Mouse (Mus musculus) kidney, adult 8-10 months (tissue): ENCODE measurements around the gene Ank3.
A peak's percentile ranks its signal among the peaks of the same experiment; 100 is the strongest.

Source experiments
- DNase-seq, 2 experiments: peaks; one replicate each; pipeline ENCODE4 v3.0.0; 2022

Gene Ank3

DNA sequence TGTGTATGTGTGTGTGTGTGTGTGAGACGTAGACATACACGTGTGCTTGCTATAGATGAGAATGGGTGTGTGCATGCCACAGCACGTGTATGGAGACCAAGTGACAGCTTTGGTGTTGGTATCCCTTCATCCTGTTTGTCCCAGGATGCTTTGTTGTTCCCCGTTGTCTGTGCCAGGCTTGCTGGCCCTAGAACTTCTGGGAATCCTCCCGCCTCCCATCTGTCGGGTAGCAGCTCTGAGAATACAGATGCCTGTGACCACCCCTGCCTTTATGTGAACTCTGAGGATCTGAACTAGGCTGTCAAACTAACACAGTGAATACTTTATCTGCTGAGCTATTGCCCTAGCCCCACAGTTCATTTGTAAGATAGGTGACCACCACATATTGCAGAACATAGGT is 330.3 kb downstream of the Ank3 start:
- DNase-seq = no peak

DNA sequence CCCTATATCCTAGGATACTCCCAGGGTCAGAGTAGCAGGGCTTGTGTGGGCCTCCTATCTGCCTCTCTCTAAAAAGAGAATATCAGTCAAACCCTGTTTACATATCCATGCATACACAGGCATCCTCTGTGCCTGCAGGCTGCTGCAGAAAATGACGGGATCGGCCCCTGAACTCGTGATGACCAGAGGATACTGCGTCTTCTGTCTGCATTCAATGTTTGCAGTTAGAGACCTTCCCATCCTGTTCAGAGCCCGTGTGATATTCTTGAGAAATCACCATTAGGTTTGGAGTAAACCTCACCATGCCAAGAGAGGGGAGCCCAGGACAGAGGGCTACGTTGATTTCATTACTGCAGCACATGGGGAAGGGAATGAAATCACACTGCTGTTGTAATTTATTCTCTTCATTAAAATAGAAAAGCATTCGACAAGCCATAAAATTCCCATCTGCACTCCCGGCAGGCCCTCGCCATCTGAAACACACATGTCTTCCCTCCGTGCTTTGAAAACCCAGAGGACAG is 331.8 kb downstream of the Ank3 start:
- no peak for DNase-seq

DNA sequence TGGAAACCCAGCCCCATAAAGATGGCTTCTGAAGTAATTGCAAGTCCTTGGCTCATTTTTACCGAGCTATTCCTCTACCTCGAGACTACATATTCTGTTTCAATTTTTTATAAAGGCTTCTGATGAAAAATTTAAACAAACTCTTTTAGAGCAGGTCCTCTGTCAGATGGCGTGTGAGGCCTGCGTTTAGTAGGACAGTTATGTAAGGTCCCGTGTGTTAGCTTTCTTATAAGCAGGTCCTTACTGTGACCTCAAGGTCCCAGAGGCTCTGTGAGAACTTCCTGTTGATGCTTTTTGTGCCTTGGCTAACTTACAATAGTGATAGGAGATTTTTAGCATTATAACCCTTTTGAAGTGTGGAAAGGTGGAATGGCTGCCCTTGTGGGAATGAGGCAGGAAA is 332.8 kb downstream of the Ank3 start:
- DNase-seq = no peak

DNA sequence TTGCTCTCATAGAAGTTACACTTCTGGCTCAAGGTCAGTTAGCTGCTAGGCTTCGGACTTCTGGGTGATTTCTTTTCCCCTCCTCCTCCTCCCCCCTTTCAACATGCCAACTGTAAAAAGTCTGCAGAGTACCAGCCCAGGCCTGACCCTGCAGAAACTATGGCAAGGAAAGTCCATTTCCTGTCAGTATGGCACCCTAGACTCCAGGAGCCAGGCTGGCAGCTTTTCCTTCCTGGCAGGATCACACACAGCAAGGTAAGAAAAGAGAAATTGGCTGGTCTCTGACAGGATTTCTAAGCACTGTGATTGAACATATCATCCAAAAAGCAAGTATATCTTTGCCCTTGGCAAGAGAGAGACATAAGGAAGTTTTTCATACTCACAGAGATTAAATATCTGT is 333.3 kb downstream of the Ank3 start:
- DNase-seq = no peak

DNA sequence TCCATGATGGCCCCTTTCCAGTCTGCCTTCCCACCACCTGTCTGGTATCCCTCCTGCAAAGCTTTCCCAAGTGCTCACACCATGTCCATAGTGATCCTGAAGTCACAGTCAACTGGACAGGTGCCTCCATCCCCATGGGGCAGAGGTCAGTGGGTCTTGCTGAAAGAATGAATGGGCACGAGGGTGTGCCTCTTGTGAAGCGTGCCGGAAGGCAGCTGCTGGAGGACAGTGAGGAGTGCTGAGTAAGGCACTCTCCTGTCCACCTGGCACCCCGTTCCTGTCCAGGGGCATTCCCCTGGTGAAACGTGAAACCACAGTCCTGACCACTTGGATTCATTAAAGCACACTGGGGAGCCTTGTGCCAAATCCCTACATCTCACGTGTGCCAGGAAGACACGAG is 337.7 kb downstream of the Ank3 start:
- peak; percentile 22 to 23 for DNase-seq

DNA sequence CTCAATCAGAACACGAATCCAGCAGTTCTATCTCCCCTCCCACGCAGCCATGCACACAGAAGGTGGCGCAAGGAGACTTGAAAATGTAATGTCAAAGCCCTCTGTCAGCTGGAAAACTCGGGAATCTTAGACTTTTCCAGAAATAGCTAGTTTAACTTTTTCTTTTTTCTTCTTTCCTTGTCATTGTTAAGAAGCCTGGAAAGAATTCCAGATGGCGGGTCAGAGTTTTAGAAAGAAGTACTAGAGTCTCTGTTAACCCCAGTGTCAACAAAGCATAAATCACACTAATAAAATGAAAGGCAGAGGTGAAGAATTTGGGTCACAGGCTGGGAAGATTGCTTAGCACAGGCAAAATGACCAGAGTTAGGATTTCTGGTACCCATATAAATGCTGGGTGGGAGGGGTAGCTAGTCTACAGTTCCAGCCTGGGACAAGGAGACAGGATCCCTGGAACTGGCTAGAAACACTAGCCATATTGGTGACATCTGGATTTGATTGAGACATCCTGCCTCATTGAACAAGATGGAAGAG is 340.2 kb downstream of the Ank3 start:
- DNase-seq = peak in 1 of 2 experiments; percentile 54

DNA sequence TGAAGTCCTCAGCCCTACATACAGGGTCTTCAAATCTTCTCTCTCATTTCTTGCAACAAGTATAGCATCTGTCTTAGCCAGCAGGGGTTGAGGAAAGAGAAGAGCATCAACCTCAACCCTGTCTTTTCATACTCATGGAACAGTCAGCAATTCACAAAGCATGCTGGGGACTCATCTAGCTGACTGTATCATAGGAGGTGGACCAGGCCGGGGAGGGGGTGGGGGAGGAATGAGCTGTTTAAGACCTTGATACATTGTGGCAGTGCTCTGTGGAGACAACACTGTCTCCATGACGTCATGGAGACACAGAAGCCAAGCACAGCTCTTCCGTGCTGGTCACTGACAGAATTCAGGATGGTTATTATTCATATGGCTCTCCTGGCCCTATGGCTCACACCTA is 344.0 kb downstream of the Ank3 start:
- no peak for DNase-seq

DNA sequence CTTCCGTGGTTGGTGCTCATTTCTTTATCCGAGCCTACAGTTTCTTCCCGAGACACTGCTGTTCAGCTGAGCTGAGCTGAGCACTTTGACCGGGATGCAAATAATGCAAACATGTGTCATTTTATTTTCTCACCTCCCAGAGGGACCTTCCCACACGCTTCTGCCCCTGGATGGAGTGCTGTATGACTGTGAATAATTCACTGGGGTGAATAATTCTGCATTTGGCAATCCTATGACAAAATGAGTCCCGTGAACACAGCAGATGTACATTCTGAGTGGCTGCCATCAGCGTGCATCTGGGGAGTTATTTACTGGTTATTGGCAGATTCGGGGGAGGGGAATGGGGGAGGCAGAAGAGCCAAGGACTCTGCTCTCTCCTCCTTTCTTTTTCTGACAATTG is 345.6 kb downstream of the Ank3 start:
- DNase-seq = no peak

DNA sequence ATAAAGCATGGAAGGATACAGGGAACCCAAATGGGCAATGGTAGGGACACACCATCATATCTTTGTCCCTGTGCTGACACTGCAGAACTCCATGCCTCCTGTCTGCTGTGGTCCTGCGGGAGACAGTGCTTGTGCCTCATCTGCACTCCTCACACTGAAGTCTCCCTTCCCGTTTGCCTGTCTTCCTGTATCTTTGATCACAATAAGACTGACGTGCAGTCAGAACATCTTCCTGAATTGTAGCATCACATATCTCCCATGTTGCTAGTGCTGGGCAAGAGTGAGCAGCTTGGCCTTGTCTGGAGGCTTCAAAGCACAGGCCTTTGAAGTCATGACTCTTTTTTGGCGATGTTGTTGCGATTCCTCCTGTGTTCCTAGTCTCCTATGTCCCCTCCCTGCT is 346.3 kb downstream of the Ank3 start:
- no peak for DNase-seq

DNA sequence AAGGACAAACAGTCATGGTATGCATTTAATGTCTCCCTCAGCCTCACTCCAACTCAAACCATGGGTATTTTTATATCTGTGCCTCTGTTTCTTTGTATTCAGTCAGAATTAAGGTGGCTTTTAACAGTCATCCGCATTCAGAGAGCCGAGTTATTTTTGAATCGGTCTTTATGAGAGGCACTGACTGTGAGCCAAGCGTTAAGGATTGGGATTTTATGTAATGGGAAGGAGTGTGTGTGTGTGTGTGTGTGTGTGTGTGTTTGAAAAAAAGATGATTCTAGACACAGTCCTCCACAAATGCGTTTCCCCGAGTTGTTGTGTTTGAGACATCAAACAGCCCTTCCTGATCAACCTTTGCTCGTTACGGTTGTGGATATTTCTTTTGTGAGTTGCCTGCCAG is 347.7 kb downstream of the Ank3 start:
- no peak for DNase-seq

DNA sequence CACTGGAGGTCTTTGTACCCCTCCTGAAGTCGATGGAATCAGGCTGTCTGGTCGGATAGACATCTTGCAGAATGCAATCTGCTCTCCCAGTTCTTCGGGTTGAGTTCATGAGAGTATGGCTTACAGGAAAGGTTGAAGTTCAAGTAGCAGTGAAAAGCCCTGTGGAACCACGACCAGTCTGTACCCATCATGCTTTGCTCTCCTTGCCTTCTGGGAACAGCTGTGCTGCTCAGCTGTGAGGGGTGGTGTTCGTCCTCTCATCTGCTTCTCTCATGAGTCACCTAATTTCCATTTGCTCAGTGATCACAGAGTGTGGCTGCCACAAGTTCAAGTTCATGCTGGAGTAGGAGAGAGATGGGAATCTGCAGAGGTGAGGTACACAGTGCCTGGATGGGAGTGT is 348.2 kb downstream of the Ank3 start:
- no peak for DNase-seq

DNA sequence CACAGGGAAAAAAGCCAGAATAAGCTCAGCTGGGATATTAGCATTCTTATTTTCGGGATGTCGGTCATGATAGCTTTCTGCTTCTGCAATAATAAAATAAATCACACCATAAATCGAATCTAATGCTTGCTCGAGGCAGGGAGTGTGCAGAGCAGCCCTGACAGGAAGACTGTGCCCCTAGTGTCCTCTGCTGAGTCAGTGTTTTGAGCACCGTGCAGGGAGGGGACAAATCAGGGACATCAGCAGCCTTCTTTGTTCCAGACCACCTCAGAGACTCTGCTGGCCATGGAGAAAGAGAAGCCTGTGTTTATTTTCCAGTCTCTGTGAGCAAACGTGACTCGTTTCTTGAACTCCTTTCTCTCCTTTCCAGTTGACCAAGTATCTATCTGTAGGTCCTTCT is 352.8 kb downstream of the Ank3 start:
- no peak for DNase-seq

DNA sequence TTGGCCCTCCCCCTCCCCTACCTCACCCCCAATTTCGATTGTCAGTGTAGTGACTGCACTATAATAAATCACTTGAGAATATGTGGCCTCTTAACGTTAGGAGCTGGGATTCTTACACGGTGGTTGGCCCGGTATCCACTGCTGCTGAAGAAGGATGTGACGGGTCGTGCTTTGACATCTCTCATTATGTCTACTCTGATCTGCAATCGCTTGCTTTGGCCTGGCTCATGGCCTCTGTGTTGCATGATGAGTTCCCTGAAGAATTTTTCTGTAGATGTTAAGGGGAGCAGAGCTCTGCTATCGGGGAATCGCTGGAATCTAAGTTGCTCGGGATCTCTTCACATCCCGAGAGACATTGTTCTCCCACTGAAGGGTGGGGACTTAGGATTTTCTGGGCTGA is 354.9 kb downstream of the Ank3 start:
- DNase-seq = no peak

DNA sequence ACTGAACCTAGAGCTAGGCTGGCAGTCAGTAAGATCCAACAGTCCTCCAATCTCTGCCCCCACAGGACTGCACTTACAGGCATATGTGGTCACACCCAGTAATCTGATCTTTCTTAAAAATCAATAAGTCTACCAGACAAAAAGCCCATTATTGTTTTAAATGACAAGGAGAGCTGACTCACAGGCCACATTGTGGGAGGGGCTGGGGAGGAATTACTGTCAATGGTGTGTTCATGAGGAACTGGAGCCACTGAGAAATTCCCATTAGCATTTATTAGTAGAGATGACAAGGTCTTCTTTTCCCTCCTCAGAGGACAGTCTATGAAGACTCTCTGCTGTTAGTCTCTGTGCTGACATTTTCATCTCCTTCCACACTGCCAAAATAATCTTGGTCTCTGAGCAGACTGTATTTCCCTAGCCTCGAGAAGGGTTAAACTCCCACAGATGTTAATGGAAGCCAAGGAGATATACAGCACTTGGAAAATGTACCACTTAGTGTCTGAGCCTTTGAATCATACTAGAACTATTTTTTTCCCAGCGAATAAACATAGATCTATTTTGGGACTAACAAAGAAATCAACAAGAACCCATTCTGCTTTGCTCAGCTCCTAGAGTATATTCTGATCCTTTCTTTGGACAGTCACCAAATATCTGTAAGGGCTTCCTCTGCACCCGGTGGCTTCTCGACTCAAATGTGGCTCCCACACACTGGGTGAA is 358.5 kb downstream of the Ank3 start:
- no peak for DNase-seq

DNA sequence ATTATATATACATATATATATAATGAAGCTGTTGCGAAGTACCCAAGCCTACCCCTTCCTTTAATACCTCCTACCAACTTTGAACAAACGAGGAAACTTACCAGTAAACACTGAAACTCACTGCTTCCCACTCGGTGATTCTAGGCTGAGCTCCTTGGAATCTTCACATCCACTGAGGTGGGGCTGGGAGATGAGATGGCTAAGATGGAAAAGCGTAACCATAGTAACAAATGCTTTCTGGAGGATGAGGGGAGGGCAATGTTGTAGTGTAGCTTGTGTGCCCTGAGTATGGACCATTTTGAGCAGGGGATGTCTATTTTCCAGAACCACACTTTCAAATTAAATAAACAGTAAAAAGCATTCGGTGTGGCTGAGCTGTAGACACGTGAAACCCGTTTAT is 364.4 kb downstream of the Ank3 start:
- no peak for DNase-seq

DNA sequence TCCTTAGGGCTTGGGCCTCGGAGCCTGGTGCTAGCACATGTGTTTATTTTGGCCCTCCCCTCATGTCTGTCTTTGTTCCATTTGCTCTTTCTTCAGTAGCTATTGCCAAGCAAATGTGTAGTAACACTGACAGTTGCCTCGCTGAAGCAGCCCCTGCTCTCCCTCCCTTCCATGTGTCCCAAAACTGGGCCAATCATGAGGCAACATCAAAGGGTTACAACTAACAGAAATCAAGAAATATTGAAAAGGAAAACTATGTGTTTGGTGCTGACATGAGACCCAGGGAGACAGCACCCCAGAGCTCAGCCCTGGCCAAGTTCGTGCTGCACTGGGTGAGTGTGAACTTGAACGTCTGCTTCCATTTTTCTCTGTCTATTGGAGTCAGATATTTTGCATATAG is 365.8 kb downstream of the Ank3 start:
- DNase-seq = no peak

DNA sequence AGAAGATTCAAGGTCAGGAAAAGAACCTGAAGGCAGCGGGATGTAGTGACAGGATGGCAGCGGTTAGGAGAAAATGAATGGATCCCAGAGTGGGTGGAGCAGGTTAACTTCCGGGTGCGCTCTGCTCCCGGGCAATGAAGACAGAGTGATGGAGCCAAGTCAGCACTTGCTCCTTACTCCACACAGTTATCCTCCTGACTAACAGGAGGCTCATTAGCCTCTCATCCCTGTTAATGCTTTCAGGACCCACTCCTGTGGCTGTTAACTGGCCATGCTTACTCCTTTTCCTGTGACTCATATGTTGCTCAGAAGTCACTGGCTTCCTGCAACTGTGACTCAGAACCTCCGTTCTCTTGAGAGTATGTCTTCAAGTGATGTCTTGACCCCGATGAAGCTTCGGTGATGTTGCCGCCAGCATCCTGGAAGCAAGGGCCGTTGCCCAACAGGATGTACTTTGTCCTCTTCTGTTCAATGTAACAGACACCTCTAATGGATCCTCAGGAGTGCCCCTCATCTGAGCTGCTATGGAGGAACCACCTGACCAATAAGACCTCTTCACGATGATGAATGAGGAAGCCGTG is 378.6 kb downstream of the Ank3 start:
- no peak for DNase-seq

DNA sequence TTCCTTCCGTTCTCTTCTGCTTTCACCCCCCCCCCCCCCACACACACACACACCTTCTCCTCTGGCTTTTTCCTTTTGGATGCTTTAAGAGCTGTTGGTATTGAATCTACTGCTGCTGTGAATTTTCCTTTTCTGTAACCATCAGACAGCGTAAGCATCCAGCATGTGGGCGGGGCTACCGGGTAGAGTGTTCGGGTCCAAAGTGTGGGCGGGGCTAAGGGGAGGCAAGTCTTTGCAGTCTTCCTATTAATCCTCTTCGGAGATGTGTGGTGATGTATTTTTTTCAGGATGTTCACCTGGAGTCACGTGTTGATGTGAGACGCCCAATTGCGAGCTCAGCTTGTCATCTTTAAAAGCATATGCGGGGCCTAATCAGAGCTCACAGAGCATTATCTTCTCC is 379.2 kb downstream of the Ank3 start:
- no peak for DNase-seq

DNA sequence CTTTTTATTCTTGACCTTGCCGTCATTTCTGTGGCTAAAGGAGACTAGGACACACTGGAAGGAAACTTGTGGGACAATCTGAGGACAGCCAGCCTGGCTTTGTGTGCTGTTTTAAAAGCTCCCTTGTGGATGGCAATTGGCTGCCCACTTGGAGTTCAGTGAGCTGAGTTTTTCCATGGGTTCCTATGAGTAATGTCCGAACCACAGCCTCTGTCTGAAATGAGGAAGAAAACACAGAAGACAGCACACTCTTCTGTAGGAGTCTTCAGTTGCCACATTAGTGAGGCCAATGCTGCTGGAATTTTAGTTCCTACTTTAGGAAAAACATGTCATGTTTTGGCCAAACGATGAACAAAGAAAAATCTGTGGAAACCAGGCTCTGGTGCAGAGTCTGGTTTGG is 380.7 kb downstream of the Ank3 start:
- DNase-seq = no peak

DNA sequence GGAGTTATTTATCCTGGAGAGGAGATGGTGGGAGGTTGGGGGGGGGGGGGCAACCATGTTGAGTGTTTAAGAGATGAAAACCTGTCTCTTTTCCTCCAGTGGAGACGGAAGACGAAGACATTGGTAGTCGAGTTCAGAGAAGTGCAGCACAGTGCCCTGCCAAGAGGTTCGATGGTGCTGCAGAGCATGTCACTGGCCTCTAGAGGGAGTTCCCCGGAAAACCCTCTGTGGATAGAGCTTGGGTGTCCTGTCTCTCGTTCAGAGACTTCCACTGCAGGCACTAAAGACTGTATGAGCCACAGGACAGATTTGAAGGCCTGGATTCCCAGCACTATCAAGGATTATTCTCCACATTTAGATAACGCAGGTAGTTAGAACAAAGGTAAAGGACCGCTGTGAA is 382.9 kb downstream of the Ank3 start:
- DNase-seq = peak; percentile 47 to 55

DNA sequence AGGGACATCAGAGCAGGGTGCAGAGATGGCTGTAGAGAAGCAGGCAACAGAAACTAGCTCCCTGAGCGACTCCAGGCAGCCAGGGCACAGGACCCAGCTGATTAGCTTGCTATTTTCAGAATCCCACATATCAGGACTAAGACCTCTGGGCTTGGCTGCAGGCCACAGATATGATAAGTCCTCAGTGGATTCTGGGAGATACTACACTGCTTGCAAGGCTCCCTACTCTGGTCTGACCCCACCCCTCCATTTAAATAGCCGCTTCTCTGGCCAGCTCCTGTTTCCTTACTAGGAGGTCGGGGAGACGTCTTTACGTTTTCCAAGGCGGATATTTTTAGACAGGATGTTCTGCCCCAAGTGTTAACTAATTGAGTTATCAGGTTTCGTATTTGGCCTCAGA is 386.7 kb downstream of the Ank3 start:
- no peak for DNase-seq

DNA sequence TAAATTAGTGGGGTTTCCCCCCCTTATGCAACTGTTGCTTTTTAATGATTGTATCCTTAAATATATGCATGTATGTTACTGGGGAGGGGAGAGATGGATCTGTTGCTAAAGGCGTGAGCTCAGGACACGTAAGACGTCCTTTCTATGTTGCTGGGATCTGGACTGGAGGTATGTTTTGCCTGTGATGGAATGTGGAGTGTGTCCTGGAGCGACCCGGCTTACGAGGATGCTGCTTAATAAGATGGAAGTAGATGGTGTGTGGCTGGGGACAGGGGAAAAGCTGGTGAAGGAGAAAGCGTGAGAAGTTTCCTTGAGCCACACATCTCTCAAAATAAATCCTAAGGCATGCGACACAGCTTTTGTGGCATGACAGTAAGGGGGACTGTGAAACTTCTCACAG is 387.1 kb downstream of the Ank3 start:
- DNase-seq = no peak

DNA sequence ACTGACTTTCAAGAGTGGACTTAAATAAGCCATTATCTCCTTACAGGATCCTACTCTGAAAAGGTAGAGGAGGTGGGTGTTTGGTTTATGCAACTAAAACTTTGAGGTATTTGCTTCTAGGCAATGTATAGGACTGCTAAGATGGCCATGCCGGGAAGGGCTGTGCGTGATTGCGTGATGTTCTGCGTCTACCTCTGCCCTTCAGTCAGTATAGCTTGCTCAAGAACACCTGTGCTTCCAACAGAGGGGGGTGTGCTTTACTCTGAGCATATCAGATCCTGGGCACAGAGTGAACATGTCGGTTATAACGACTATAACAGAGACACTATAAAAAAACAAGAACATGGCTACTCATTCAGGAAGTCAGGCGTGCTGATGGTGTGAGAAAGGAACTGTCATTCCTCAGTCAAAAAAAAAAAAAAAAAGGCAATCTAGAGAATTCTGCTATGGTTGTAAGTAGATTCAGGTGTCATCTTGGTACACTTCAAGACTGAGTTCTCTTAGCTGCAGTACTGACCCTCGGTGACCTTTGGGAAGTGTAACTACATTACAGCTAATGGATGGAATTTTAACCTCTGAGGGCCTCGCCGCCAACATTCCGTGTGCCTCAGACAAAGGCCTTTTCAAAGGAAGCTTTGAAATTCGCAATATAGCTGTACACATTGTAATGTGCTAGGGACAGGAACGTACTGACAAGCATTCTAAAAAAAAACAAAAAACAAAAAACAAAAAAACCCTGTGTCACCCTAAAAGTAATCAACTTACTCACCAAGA is 387.8 kb downstream of the Ank3 start:
- no peak for DNase-seq

DNA sequence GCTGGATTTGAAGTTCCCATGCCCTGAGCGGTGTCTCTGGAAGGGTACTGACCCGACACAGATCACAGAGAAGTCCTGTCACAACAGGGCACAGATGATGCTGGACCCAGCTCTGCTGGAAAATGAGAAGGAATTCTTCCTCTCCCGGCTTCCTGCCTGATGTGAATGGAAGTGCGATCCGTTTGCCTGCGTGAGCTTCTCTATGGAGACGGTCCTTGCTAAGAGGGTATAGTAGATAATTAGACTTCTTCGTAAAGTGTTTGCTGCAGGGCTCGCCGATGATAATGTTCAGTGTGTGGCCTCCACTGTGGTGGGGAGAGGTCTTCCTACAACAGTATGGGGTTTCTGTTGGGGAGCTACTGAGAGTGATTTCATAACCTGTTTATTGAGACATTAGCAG is 388.8 kb downstream of the Ank3 start:
- no peak for DNase-seq
